Mouse (Mus musculus) kidney, embryonic 14.5 days (tissue): ENCODE data around the gene Slc22a15. TPM values are rescaled to one million over a fixed set of nuclear protein-coding genes. Genes with fewer than 3 reads are reported as not detected.

Source experiments
- ATAC-seq: fragments of 200-750 bp; cut with Nextera tagmentation; 2 replicates; pipeline ENCODE4 v1.8.0; 2017; ENCODE audit warnings: moderate number of reproducible peaks, mild to moderate bottlenecking, moderate TSS enrichment, moderate library complexity; ENCODE audit not compliant: low FRiP score, low TSS enrichment
- H3K27ac ChIP-seq: fragments of 300-500 bp; sonication (generic); 2 replicates; pipeline ENCODE4 v1.5.1; 2014; ENCODE audit warnings: low read depth, mild to moderate bottlenecking, low read length, moderate library complexity, mixed read lengths
- H3K27me3 ChIP-seq: fragments of 300-500 bp; sonication (generic); 2 replicates; pipeline ENCODE4 v1.6.1; 2014; ENCODE audit warnings: mild to moderate bottlenecking, low read length; ENCODE audit not compliant: control insufficient read depth, insufficient read depth
- H3K36me3 ChIP-seq: fragments of 300-500 bp; sonication (generic); 2 replicates; pipeline ENCODE4 v1.6.1; 2014; ENCODE audit warnings: low read length, mixed read lengths; ENCODE audit not compliant: control insufficient read depth, insufficient read depth
- H3K4me1 ChIP-seq: fragments of 300-500 bp; sonication (generic); 2 replicates; pipeline ENCODE4 v1.6.1; 2014; ENCODE audit warnings: low read length, mixed read lengths; ENCODE audit not compliant: control insufficient read depth, insufficient read depth
- H3K4me2 ChIP-seq: fragments of 300-500 bp; sonication (generic); replicated peaks from 2 replicates; pipeline ENCODE4 v1.6.1; 2014; ENCODE audit warnings: low read depth, mild to moderate bottlenecking, low read length
- H3K4me3 ChIP-seq: fragments of 300-500 bp; sonication (generic); 2 replicates; pipeline ENCODE4 v1.5.1; 2014; ENCODE audit warnings: mild to moderate bottlenecking, low read length
- H3K9ac ChIP-seq: fragments of 300-500 bp; sonication (generic); 2 replicates; pipeline ENCODE4 v1.6.1; 2014; ENCODE audit warnings: low read depth, mild to moderate bottlenecking, low read length, moderate library complexity
- H3K9me3 ChIP-seq: fragments of 300-500 bp; sonication (generic); 2 replicates; pipeline ENCODE4 v1.6.1; 2016; ENCODE audit warnings: low read length; ENCODE audit not compliant: control insufficient read depth
- WGBS: fragments of 180-500 bp; shearing (Covaris S2); extraction: QIAGEN DNeasy Blood & Tissue Kit; methylation state at CpG from one replicate; pipeline ENCODE4 v1.1.7; 2014; 5-methylcytosine and 5-hydroxymethylcytosine counted together
- polyA plus RNA-seq: library from polyadenylated mRNA; unstranded; fragments of >200 nt; fragmentation: Nextera tagmentation; extraction: Ambion mirVana; gene quantifications from 2 replicates; pipeline ENCODE4 v1.2.1, GENCODE M21; 2014

Slc22a15 gene
- polyA plus RNA-seq, 1 experiment from 2014 or later: 4.3 TPM

- no peak for ATAC-seq
- Histone ChIP-seq H3K27ac (no peak overlapping the region), H3K36me3 (no peaks in the 10 kb centered on the region)
These were observed 57.2 kb downstream of the Slc22a15 start for GRCm38 (mm10) chr3:101867001-101867421.

DNA sequence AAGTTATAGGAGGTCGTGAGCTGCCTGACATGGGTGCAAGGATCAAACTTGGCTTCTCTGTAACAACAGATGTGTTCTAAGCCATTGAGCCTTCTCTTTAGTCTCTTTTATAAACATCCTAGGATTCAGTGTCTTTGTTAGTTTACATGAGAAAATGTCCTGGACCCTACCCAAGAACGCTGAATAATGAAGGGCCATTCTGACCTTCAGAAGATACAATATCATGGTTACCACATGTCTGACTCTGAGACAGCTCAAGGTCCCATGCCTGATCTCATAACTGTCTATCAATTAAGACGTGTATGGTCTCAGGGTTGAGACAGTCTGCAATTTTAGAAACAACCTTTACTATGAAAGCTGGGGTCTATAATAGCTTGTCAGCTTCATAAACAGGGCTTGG, 62.4 kb downstream of the Slc22a15 start:
- Histone ChIP-seq H3K27me3 (no peaks in the 10 kb centered on the region), H3K4me2 (no peak overlapping the region), H3K27ac (no peak overlapping the region), H3K9ac (no peak overlapping the region), H3K4me1 (no peaks in the 10 kb centered on the region), H3K4me3 (no peak overlapping the region), H3K9me3 (no peaks in the 10 kb centered on the region), H3K36me3 (peaks cover 3% of the 10 kb centered on the region; the same call in 1 of the 2 replicates)
- 82% methylated on average over 3 of the region's 3 CpGs for WGBS
- no peak for ATAC-seq

More at GRCm38 (mm10) chr3:101867001-101867421, 57.2 kb downstream of the Slc22a15 start:
- Histone ChIP-seq H3K9ac (no peak overlapping the region), H3K4me1 (no peaks in the 10 kb centered on the region), H3K9me3 (no peaks in the 10 kb centered on the region), H3K4me2 (no peak overlapping the region), H3K4me3 (no peak overlapping the region), H3K27me3 (no peaks in the 10 kb centered on the region)
- WGBS: 82% methylated on average over 4 of the region's 4 CpGs

GRCm38 (mm10) chr3:101860151-101860550, 64.1 kb downstream of the Slc22a15 start:
- Histone ChIP-seq H3K9me3 (no peaks in the 10 kb centered on the region), H3K9ac (no peak overlapping the region), H3K36me3 (peaks cover 3% of the 10 kb centered on the region; the same call in 1 of the 2 replicates), H3K4me2 (no peak overlapping the region), H3K4me1 (no peaks in the 10 kb centered on the region), H3K4me3 (no peak overlapping the region), H3K27me3 (no peaks in the 10 kb centered on the region), H3K27ac (no peak overlapping the region)
- ATAC-seq: no peak
- WGBS: 80% methylated on average over 7 of the region's 7 CpGs

GRCm38 (mm10) chr3:101859740-101860139, 64.5 kb downstream of the Slc22a15 start:
- no peak overlapping the region for H3K4me3 ChIP-seq
- ATAC-seq: no peak

DNA sequence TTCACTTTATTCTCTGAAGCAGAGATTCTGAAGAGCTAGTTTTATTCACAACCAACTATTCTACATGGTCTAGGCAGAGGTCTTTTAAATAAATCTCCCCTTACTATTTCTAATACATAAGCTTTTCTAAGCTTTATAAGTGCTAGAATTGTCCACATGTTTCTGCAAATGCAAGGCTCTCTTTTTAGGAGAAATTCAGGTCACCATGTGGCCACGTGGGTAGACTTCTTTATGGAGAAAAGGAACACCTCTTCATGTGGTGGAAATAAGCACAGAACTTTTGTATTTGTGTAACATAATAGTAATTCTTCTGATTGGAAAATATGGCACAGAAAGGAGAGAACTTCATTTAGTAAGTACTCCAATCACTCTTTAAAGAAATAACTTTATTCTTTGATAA, 70.2 kb downstream of the Slc22a15 start:
- Histone ChIP-seq H3K9ac (no peak overlapping the region), H3K27ac (no peak overlapping the region), H3K4me2 (no peak overlapping the region), H3K36me3 (no peaks in the 10 kb centered on the region), H3K27me3 (no peaks in the 10 kb centered on the region), H3K4me3 (no peak overlapping the region), H3K4me1 (no peaks in the 10 kb centered on the region), H3K9me3 (no peaks in the 10 kb centered on the region)
- ATAC-seq: no peak
- 84% methylated on average over 1 of the region's 1 CpGs for WGBS

More at GRCm38 (mm10) chr3:101859740-101860139, 64.5 kb downstream of the Slc22a15 start:
- 81% methylated on average over 7 of the region's 7 CpGs for WGBS
- no peaks in the 10 kb centered on the region for H3K4me1 ChIP-seq
- no peaks in the 10 kb centered on the region for H3K27me3 ChIP-seq
- no peak overlapping the region for H3K4me2 ChIP-seq
- peaks cover 3% of the 10 kb centered on the region; the same call in 1 of the 2 replicates for H3K36me3 ChIP-seq
- H3K9ac ChIP-seq: no peak overlapping the region
- H3K9me3 ChIP-seq: no peaks in the 10 kb centered on the region
- H3K27ac ChIP-seq: no peak overlapping the region

- no peaks in the 10 kb centered on the region for H3K27me3 ChIP-seq
- H3K36me3 ChIP-seq: no peaks in the 10 kb centered on the region
- ATAC-seq: no peak
- WGBS: 52% methylated on average over 6 of the region's 6 CpGs
- H3K27ac ChIP-seq: no peak overlapping the region
- H3K9me3 ChIP-seq: no peaks in the 10 kb centered on the region
- H3K4me3 ChIP-seq: no peak overlapping the region
- H3K9ac ChIP-seq: no peak overlapping the region
- no peaks in the 10 kb centered on the region for H3K4me1 ChIP-seq
- H3K4me2 ChIP-seq: no peak overlapping the region
These were observed 72.9 kb downstream of the Slc22a15 start for GRCm38 (mm10) chr3:101851363-101851762.

- H3K9ac ChIP-seq: no peak within 1 kb of the TSS
- WGBS: 61% methylated on average over 5 of the region's 5 CpGs
- no peak for ATAC-seq
These were observed 75.4 kb downstream of the Slc22a15 start, which contains the start of gene Mab21l3 for GRCm38 (mm10) chr3:101848816-101849215. Mab21l3 (minus strand) TSS chr3:101848959.

GRCm38 (mm10) chr3:101846096-101846495, 78.2 kb downstream of the Slc22a15 start:
- no peak for ATAC-seq
- Histone ChIP-seq H3K27ac (no peak overlapping the region), H3K36me3 (no peaks in the 10 kb centered on the region), H3K4me3 (no peak overlapping the region), H3K9ac (no peak overlapping the region), H3K9me3 (no peaks in the 10 kb centered on the region), H3K4me1 (no peaks in the 10 kb centered on the region), H3K4me2 (no peak overlapping the region), H3K27me3 (no peaks in the 10 kb centered on the region)
- WGBS: 53% methylated on average over 4 of the region's 4 CpGs

More at GRCm38 (mm10) chr3:101848816-101849215, 75.4 kb downstream of the Slc22a15 start, which contains the start of gene Mab21l3:
- Histone ChIP-seq H3K4me2 (no peak within 1 kb of the TSS), H3K4me1 (no peaks in the 10 kb centered on the region), H3K4me3 (no peak within 1 kb of the TSS), H3K9me3 (no peaks in the 10 kb centered on the region), H3K36me3 (no peaks in the 10 kb centered on the region), H3K27ac (no peak within 1 kb of the TSS), H3K27me3 (no peaks in the 10 kb centered on the region)

DNA sequence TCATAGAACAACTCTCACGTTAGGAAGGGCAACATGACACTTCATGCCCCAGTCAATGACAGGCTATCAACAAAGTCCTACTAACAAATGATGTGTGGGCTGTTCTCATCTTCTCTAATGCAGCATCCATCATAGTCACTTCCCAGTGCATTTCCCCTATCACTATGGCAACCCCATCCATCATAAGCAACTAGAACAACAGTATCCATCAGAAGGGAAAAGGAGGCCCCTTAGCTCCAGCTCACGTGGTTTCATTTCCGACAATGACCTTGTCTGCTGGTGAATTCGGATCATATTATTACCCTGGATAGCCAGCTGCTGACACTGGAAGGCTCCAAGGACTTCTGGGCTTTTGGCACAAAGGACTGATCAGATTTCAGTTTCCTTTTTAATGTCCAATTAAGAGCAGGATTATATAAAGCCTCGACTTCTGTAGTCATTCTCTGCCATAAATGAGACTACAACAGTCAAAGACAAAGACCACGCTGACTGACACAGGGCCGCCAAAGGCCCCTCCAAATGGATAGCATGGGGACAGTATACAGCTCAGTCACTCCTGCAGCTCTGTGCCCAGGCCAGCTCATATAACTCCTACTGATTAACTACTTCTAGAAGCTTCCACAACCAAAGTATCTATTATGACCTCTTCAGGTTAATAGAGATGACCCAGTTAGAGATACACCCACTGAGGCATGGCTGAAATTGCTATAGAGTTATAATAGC, 81.7 kb downstream of the Slc22a15 start:
- H3K27ac ChIP-seq: no peak overlapping the region
- no peaks in the 10 kb centered on the region for H3K27me3 ChIP-seq
- H3K4me2 ChIP-seq: no peak overlapping the region
- H3K4me3 ChIP-seq: no peak overlapping the region
- H3K9me3 ChIP-seq: no peaks in the 10 kb centered on the region
- H3K36me3 ChIP-seq: no peaks in the 10 kb centered on the region
- no peak for ATAC-seq
- 50% methylated on average over 7 of the region's 7 CpGs for whole genome bisulfite sequencing
- no peaks in the 10 kb centered on the region for H3K4me1 ChIP-seq
- no peak overlapping the region for H3K9ac ChIP-seq
